Mouse (Mus musculus) heart, embryonic 12.5 days (tissue): ENCODE data around the gene Nf2. TPM values are rescaled to one million over a fixed set of nuclear protein-coding genes. Genes with fewer than 3 reads are reported as not detected.

Experiments used
- ATAC-seq: fragments of 200-750 bp; cut with Nextera tagmentation; 2 replicates; pipeline ENCODE4 v1.8.0; 2017; ENCODE audit warnings: moderate TSS enrichment, moderate library complexity; ENCODE audit not compliant: insufficient number of reproducible peaks, low FRiP score
- H3K27ac ChIP-seq: fragments of 300-500 bp; sonication (generic); 2 replicates; pipeline ENCODE4 v1.5.1; 2016; ENCODE audit warnings: mild to moderate bottlenecking, moderate library complexity; ENCODE audit not compliant: poor library complexity, severe bottlenecking
- H3K27me3 ChIP-seq: fragments of 300-500 bp; sonication (generic); replicated peaks from 2 replicates; pipeline ENCODE4 v1.6.1; 2016; ENCODE audit warnings: mild to moderate bottlenecking, moderate library complexity
- H3K36me3 ChIP-seq: fragments of 300-500 bp; sonication (generic); 2 replicates; pipeline ENCODE4 v1.6.1; 2016; ENCODE audit warnings: mild to moderate bottlenecking, moderate library complexity
- H3K4me1 ChIP-seq: fragments of 300-500 bp; sonication (generic); replicated peaks from 2 replicates; pipeline ENCODE4 v1.6.1; 2016; ENCODE audit warnings: mild to moderate bottlenecking
- H3K4me2 ChIP-seq: fragments of 300-500 bp; sonication (generic); 2 replicates; pipeline ENCODE4 v1.6.1; 2016; ENCODE audit warnings: mild to moderate bottlenecking, moderate library complexity
- H3K4me3 ChIP-seq: fragments of 300-500 bp; sonication (generic); 2 replicates; pipeline ENCODE4 v1.5.1; 2016; ENCODE audit warnings: mild to moderate bottlenecking
- H3K9ac ChIP-seq: fragments of 300-500 bp; sonication (generic); 2 replicates; pipeline ENCODE4 v1.6.1; 2016; ENCODE audit warnings: mild to moderate bottlenecking, moderate library complexity
- H3K9me3 ChIP-seq: fragments of 300-500 bp; sonication (generic); replicated peaks from 2 replicates; pipeline ENCODE4 v1.6.1; 2016; ENCODE audit warnings: mild to moderate bottlenecking, moderate library complexity
- WGBS: fragments of 180-500 bp; shearing (Covaris S2); methylation state at CpG from one replicate; pipeline ENCODE4 v1.1.7; 2016; 5-methylcytosine and 5-hydroxymethylcytosine counted together
- microRNA-seq: library from miRNA; unstranded; fragments of <30 nt; microRNA quantifications from one replicate; pipeline ENCODE4, GENCODE M21; 2017
- polyA plus RNA-seq: library from polyadenylated mRNA; unstranded; fragments of >200 nt; fragmentation: Nextera tagmentation; extraction: Ambion mirVana; gene quantifications from 2 replicates; pipeline ENCODE4 v1.2.1, GENCODE M21; 2016

The Nf2 gene
- polyA plus RNA-seq, 1 experiment from 2014 or later: 50.7 TPM

GRCm38 (mm10) chr11:4720900-4721580 is 128.3 kb downstream of the Nf2 start:
- Histone ChIP-seq H3K27me3 (no peaks in the 10 kb centered on the region), H3K4me2 (no peak overlapping the region), H3K9me3 (no peaks in the 10 kb centered on the region), H3K9ac (no peak overlapping the region), H3K27ac (no peak overlapping the region), H3K36me3 (peaks cover 33% of the 10 kb centered on the region), H3K4me3 (no peak overlapping the region), H3K4me1 (peaks cover 15% of the 10 kb centered on the region)
- 51% methylated on average over 7 of the region's 7 CpGs for WGBS
- ATAC-seq: no peak

- WGBS: 76% methylated on average over 11 of the region's 11 CpGs
- H3K27me3 ChIP-seq: no peaks in the 10 kb centered on the region
- no peak overlapping the region for H3K27ac ChIP-seq
- no peak overlapping the region for H3K4me3 ChIP-seq
- H3K9ac ChIP-seq: no peak overlapping the region
- no peak for ATAC-seq
- peaks cover 15% of the 10 kb centered on the region for H3K4me1 ChIP-seq
- H3K9me3 ChIP-seq: no peaks in the 10 kb centered on the region
- H3K36me3 ChIP-seq: peaks cover 30% of the 10 kb centered on the region
- no peak overlapping the region for H3K4me2 ChIP-seq
These were observed 128.9 kb downstream of the Nf2 start for GRCm38 (mm10) chr11:4720393-4720792.

- 86% methylated on average over 9 of the region's 9 CpGs for WGBS
- H3K27me3 ChIP-seq: no peaks in the 10 kb centered on the region
- no peak overlapping the region for H3K4me3 ChIP-seq
- no peaks in the 10 kb centered on the region for H3K9me3 ChIP-seq
- no peak overlapping the region for H3K4me2 ChIP-seq
- peaks cover 25% of the 10 kb centered on the region for H3K36me3 ChIP-seq
- no peak overlapping the region for H3K27ac ChIP-seq
- no peak for ATAC-seq
- no peak overlapping the region for H3K9ac ChIP-seq
- H3K4me1 ChIP-seq: peaks cover 15% of the 10 kb centered on the region
These were observed 129.4 kb downstream of the Nf2 start for GRCm38 (mm10) chr11:4719961-4720360.

GRCm38 (mm10) chr11:4718548-4718947 is 130.8 kb downstream of the Nf2 start:
- WGBS: 61% methylated on average over 5 of the region's 5 CpGs
- H3K36me3 ChIP-seq: peaks cover 12% of the 10 kb centered on the region; the same call in 1 of the 2 replicates
- ATAC-seq: no peak

GRCm38 (mm10) chr11:4716530-4717236 is 132.7 kb downstream of the Nf2 start:
- peaks cover 15% of the 10 kb centered on the region for H3K4me1 ChIP-seq
- no peak overlapping the region for H3K9ac ChIP-seq
- no peak for ATAC-seq
- no peaks in the 10 kb centered on the region for H3K9me3 ChIP-seq
- no peaks in the 10 kb centered on the region for H3K27me3 ChIP-seq
- no peak overlapping the region for H3K4me3 ChIP-seq
- no peaks in the 10 kb centered on the region for H3K36me3 ChIP-seq
- no peak overlapping the region for H3K4me2 ChIP-seq
- WGBS: 80% methylated on average over 5 of the region's 5 CpGs
- no peak overlapping the region for H3K27ac ChIP-seq

More at GRCm38 (mm10) chr11:4718548-4718947, 130.8 kb downstream of the Nf2 start:
- H3K4me3 ChIP-seq: no peak overlapping the region
- no peaks in the 10 kb centered on the region for H3K9me3 ChIP-seq
- no peak overlapping the region for H3K4me2 ChIP-seq
- H3K27me3 ChIP-seq: no peaks in the 10 kb centered on the region
- H3K9ac ChIP-seq: no peak overlapping the region
- H3K4me1 ChIP-seq: peaks cover 15% of the 10 kb centered on the region
- no peak overlapping the region for H3K27ac ChIP-seq

Small RNA genes lying within 50 kb of the gene (microRNA-seq; reads per million reads assigned to microRNA genes)
- gene Mir6918: not detected

Other genes starting within 250 kb of the Nf2 start
- not detected in 2 replicates for gene Gm11032, start 229.5 kb downstream of the Nf2 start, polyA plus RNA-seq
- 28.0 and 29.6 TPM in 2 replicates for gene Ascc2, start 211.8 kb downstream of the Nf2 start, polyA plus RNA-seq
- gene Uqcr10, start 145.2 kb downstream of the Nf2 start, polyA plus RNA-seq: 1,618 and 1,621 TPM in 2 replicates
- 48.1 and 53.6 TPM in 2 replicates for gene Zmat5, start 144.9 kb downstream of the Nf2 start, polyA plus RNA-seq
- gene Cabp7, start 102.8 kb downstream of the Nf2 start, polyA plus RNA-seq: 0.15 and 0.18 TPM in 2 replicates
- gene Nipsnap1, start 24.4 kb upstream of the Nf2 start, polyA plus RNA-seq: 35.8 and 36.1 TPM in 2 replicates
- gene Thoc5, start 45.8 kb upstream of the Nf2 start, polyA plus RNA-seq: 28.8 and 29.6 TPM in 2 replicates
- 0.58 and 0.66 TPM in 2 replicates for gene Nefh, start 98.5 kb upstream of the Nf2 start, polyA plus RNA-seq
- 51.4 and 56.4 TPM in 2 replicates for gene Ap1b1, start 137.3 kb upstream of the Nf2 start, polyA plus RNA-seq
- 0.70 and 1.0 TPM in 2 replicates for gene Rasl10a, start 208.6 kb upstream of the Nf2 start, polyA plus RNA-seq
- gene Gas2l1, start 215.8 kb upstream of the Nf2 start, polyA plus RNA-seq: 31.6 and 35.8 TPM in 2 replicates
- gene Rhbdd3, start 249.4 kb upstream of the Nf2 start, polyA plus RNA-seq: 26.5 and 28.4 TPM in 2 replicates
- gene Ewsr1, start 249.7 kb upstream of the Nf2 start, polyA plus RNA-seq: 475 and 499 TPM in 2 replicates